4 mouse cellular contexts compared by ENCODE assay signal in genomic region chr1:161614091-161614490, GRCm38 (mm10).
DNase-seq lines count a peak whose midpoint lies in the region; TF ChIP-seq lines count a peak whose summit lies in the region.
"Not testable (repeated sequence)": the region's sequence is repeated elsewhere in the genome, so short reads cannot be mapped to it uniquely, and the experiment has no call there.

No protein-coding gene starts in this region.

- peaks cover 4 to 12% of the 10 kb centered on the region in 2 experiments for H3K36me3 ChIP-seq in CH12.LX (replicated peaks in 1 of 2; ENCODE audit: control insufficient read depth in 1 of 2, insufficient read depth in 1 of 2, low read length in 1 of 2)

- not testable (repeated sequence) for TF ChIP-seq EP300 in CH12.LX (IDR thresholded peaks at IDR 0.05; ENCODE audit: low read length)

- peak overlapping the region; percentile 56 for H3K9ac ChIP-seq in CH12.LX (ENCODE audit: insufficient read depth, low read depth)

- H3K9me3 ChIP-seq in CH12.LX (replicated peaks; ENCODE audit: low read length), result not testable (repeated sequence)

- not testable (repeated sequence) for TF ChIP-seq CTCF in CH12.LX (conservative IDR thresholded peaks at IDR 0.05 in 1 of 2, IDR thresholded peaks at IDR 0.05 in 1 of 2; ENCODE audit: low read depth in 2 of 2, low read length in 2 of 2)

- peak overlapping the region; percentile 50 to 67 (median 66) for H3K4me3 ChIP-seq in CH12.LX (replicated peaks in 1 of 3; ENCODE audit: low read depth in 2 of 3, low read length in 2 of 3, poor library complexity in 1 of 3)

- H3K79me2 ChIP-seq in CH12.LX (replicated peaks; ENCODE audit: control insufficient read depth, extremely low read depth, insufficient read depth, poor library complexity, severe bottlenecking), result not testable (repeated sequence)

- H3K27me3 ChIP-seq in CH12.LX (replicated peaks), result not testable (repeated sequence)

- TF ChIP-seq RAD21 in CH12.LX (IDR thresholded peaks at IDR 0.05; ENCODE audit: low read depth, low read length), result not testable (repeated sequence)

- not testable (repeated sequence) for H3K27ac ChIP-seq in CH12.LX (ENCODE audit: insufficient read depth, low read depth)

- H3K4me1 ChIP-seq in CH12.LX (ENCODE audit: control insufficient read depth in 1 of 2, insufficient read depth in 2 of 2), result not testable (repeated sequence)

- dilution Hi-C loops in CH12.LX (cut with MboI; ENCODE audit: extremely low pct_ligation_motif_present, extremely low pct_unique_long_range_greater_than_20kb, low sequenced_read_pairs), result not testable (repeated sequence)

- H3K4me2 ChIP-seq in CH12.LX (ENCODE audit: insufficient read depth, low read depth, poor library complexity, severe bottlenecking), result peak overlapping the region; percentile 32

- in situ Hi-C loops in CH12.LX (cut with MboI; ENCODE audit: low pct_ligation_motif_present, low pct_unique_long_range_greater_than_20kb, low sequenced_read_pairs), result not testable (repeated sequence)

- TF ChIP-seq POLR2A in CH12.LX (IDR thresholded peaks at IDR 0.05; ENCODE audit: low read depth, low read length), result peak; percentile 59

- peak; percentile 5 for DNase-seq in CD4-positive, CD25-positive, alpha-beta regulatory T cell, adult 2 months (ENCODE audit: low read depth, low spot score)
- peak; percentile 63 for DNase-seq in CH12.LX (ENCODE audit: extremely low read depth)
- peak; percentile 7 for DNase-seq in NIH3T3 (ENCODE audit: low read depth)
- DNase-seq in heart, adult 11 months, result peak; percentile 71

TF ChIP-seq in CH12.LX, 34 proteins besides CTCF, POLR2A, EP300 and RAD21:
- peak; percentile 64 for TF ChIP-seq ELF1 (IDR thresholded peaks at IDR 0.05; ENCODE audit: low read depth, low read length)
- 0 out of 2 replicates have a peak, but pooled peaks have one; percentile 36 for TF ChIP-seq NELFE (IDR thresholded peaks at IDR 0.05; ENCODE audit: low read depth, low read length)
- TF ChIP-seq TBP (conservative IDR thresholded peaks at IDR 0.05; ENCODE audit: low read depth, low read length), result peak; percentile 60; the same call in 1 of the 2 replicates

Comparison
In these comparisons a context has a peak if more than half of its experiments do, and no peak if none do; other contexts are left out.
1. DNase-seq: peak in every context shown above with its lines; median percentile 71 in heart, adult 11 months; 63 in CH12.LX; 7 in NIH3T3; 5 in CD4-positive, CD25-positive, alpha-beta regulatory T cell, adult 2 months.